Mouse (Mus musculus) frontal cortex, postnatal 36 days (tissue): ENCODE measurements around the gene Qser1.

Experiments used
- DNase-seq, 2 experiments: peaks; one replicate each; pipeline ENCODE4 v3.0.0; 2022; ENCODE audit warnings: low spot score in 2 of 2

Qser1 gene

DNA sequence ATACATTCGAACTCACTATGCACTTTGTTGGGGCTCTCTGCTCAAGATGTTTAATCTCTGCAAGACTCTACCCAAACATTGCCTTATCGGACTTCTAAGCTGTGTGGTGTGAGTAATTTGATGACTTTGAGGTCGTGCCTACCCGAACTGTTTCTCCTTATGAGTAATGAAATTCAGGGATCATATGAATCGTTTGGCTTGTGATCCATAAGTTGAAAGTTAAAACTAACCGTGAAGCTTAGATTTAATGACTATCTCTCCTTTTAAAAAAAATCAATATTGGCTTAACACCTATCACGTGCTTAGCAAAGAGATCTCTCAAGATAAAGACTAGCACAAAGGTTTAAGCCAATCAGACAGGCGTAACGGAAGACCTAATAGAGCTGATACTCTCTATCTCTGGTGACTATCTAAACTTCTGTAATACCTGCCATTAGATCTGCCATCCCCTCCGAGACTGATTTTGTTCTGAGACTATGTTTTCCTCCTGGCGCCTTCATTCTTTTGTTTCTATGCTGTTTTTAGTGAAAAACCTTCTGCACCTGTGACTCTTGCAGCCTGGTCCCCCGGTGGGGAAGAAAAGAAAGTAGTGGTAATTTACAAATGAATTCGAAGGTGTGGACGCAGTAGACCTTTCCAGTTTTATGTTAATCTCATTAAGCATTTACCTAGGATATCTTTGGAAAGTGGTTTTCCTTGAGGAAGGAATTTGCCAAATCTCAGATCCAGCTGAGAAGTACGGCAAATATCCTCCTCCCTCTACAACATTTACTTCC, 1.2 kb upstream of the Qser1 start:
- no peak for DNase-seq

DNA sequence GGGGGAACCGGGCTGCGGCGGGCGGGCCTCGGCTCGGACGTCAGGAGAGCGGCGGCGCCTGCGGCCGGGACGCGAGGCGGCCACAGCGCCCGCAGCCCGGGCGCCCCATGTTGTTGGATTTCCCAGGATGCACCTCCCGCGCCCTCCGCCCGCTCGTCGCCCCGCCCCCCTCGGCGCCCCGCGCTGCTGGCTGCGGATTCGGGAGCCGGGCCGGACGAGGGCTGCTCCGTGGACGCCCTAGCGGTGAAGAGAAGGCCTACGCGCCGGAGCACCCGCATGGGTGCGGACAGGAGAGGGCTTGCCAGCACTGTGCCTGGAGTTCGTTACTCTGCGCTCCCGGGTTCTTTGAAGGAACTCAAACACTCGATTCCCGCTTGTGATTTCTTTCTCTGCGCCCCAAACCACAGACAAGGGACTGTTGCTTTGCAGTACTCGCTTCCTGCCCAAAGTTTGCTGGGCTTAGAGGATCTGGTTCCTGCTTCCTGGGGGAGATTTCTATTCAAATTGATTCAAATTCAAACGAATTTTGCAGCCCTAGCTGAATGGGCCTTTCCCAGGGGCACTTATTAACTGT, 393 bp upstream of the Qser1 start:
- DNase-seq: peak; percentile 86 to 89

DNA sequence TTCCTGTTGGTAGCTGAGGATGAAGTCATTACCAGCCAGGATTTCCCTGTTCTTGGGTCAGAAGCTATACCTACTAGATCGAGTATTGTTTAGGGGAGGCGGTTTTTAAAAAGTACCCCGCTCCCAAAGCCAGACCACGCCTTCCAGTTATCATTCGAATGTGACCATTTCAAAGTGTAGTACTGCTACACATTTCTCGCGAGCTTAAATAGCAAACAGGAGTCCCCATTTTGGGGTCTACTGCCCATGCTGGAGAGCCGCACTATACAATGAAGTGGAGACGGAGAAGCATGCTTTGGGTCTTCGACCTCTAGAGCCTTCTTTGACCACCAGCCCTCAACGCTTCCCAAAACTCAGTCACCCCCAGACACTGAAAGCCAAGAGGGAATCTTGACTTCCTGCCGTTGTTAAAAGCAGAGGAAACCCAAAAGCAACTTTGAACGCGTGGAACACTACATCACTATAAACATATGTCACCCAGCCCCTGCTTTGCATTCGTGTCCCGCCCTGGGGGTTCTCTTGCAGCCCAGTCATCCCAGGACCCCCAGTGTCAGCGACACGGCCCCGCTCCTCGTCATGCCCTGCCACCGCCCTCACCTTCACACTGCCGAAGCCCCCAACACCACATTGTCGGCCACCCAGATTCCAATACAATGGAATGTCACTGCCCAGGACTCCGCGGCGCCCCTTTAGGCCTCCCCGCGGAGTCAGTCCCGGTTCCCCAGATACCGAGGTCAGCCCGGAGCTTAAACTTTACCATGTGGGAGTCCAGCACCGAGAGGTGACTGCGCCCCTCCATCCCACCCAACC, 794 bp downstream of the Qser1 start:
- peak; percentile 20 to 35 for DNase-seq

DNA sequence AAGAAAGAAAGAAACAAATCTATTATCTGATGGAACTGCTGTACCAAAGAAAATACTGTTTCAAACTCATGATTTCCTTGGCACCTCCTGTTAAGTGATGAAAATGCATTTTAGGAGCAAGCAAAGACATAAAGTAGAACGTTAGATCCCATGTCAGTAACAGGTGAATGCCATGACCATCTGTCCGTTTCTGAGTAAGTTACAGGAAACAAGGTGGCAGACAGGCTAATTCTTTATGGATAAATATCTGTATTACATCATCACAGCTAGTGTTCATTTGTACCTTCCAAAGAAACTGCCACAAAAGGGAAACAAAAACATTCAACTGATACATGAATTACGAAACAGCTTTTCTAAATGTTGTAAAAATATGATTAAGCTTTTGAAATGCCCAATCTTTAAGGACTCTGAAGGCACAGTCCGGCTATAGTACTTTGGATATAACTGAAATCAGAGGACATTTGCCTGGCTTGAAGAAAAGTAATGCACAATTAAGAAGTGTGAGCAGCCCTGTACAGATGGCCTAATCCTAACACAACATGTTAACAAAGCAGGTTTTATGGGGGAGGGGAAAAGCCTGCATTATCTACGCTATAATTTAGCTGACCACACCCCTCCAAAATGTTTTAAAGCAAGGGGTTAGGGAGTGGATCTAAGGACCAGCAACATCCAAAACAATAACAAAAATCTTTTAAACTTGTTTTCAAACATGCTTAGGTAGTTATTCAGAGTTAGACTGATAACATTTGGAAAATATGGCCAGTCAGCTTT, 2.2 kb downstream of the Qser1 start:
- no peak for DNase-seq

DNA sequence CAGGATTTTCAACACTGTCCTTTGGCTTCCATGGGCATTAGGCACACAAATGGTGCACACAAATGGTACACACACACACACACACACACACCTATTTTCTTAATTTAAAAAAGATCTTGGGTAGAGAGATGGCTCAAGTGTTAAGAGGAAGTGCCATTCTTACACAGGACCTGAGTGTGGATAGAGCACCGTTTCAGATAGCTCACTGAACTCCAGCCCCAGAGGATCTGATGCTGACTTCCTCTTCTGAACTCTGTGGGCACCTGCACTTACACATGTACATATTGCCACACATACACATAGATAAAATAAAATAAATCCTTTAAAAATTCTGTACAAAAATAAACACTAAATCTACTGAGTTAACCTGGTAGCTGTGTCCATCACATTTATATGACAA, 11.1 kb downstream of the Qser1 start:
- no peak for DNase-seq

DNA sequence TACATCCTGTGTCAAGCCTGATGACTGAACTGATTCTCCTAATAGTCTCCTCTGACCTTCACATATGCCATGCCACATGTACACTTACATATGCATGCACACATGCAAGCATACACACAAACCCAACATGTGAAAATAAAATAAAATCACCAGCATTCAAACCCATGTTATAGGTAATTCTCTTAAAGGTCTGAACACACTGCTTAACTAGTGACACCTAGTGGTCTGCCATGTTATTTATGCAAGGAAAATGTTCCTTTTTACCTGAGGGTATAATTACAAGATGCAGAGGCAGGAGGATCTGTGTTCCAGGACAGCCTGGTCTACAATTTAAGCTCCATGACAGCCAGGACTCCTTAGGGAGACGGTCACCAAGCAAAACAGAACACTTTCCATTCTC, 41.8 kb downstream of the Qser1 start:
- peak in 1 of 2 experiments; percentile 26 for DNase-seq

DNA sequence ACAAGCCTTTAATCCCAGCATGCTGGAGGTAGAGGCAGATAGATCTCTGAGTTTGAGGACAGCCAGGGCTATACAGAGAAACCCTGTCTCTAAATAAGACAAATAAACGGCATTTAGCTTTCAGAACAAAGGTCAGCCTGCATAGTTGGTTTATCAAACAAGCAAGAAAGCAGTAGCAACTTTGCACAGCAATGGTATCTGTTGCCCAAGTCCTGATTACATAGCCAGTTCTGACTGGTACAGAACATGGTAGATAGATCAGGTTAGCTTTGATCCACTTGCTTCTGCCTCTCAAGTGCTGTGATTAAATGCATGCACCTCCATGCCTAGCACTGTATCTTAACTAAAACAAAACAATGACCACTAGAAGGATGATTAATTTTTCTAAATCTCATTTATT, 47.9 kb downstream of the Qser1 start:
- no peak for DNase-seq

DNA sequence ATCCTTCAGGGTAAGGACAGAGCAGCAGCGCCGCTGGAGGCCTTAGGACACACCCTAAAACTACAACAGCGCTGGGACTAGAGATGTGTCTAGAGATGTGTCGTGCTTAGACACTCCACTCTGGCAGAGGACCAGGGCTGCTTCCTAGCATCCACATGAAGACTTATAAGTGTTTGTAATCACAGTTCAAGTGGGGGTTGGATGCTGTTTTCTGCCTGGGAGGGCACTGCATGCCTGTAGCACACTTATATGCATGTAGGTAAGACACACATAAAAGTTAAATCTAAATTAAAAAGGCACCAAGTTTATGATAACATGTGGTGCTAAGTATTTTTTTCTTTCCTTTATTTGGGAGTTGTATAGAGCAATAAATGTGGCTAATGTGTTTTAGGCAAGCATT, 52.5 kb downstream of the Qser1 start:
- no peak for DNase-seq

DNA sequence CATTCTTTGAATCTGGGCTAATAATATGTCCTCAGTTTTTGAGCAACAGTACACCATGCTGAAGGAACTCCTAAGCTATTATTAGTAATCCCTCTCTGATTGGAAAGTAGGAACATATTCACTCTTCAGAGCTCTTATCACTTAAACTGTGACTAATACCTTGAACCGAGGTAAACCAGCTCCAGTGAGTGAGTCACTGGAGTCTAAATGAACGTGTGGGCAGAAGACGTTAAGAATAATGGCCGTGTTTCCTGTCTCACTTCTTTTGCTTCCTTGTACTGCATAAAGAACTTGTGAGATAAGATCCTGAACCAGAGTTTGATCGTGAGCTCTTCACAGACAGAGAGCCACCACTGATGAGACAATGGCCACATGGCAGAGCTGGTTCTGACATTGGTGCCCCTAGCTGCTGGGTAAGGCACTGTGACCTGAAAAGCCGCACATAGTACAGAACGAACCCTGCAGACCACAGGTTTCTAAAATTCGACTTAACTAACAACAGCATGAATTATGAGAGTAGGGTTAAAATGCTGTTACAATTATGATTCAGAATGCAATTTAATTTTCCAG, 53.3 kb downstream of the Qser1 start:
- DNase-seq: no peak

DNA sequence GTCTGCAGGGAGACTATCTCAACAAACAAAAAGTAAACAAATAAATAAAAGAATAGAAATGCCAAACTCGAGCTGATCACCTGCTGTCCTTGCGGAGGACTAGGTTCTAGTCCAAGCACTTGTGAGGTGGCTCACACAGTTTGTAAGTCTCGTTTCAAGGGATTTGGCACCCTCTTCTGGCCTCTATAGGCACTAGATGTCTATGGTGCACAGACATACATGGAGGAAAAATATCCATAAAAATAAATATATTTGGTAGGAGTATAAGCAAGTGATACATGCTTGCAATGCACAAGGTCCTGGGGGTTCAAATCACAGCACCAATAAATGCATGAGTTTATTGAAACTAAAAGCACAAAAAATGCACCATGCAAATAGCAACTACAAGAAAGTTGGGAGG, 65.9 kb downstream of the Qser1 start:
- DNase-seq: no peak

DNA sequence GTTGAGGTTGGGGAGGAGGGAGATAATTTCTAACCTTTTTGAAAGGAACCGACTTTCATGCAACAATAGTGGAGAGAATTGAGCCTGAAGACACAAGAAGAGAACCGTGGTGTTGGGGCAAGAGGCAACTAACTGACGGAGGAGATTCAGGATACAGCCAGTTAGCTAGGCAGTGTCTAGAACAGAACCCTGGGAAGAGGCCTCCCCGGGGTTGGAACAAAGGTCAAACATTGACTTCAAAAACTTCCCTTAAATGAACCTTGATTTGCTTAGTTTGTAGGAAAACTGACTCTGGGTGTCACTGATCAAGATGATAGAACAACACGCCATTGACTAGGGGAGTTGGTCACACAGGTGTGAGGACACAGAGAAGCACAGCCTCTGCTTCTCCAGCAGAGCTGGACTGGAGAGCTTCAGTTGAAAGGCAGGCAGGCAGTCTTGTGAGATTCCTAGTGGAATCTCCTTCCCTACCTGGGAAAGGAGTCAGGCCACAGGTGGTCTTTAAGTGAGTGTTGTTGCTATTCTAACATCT, 67.8 kb downstream of the Qser1 start:
- DNase-seq: no peak

DNA sequence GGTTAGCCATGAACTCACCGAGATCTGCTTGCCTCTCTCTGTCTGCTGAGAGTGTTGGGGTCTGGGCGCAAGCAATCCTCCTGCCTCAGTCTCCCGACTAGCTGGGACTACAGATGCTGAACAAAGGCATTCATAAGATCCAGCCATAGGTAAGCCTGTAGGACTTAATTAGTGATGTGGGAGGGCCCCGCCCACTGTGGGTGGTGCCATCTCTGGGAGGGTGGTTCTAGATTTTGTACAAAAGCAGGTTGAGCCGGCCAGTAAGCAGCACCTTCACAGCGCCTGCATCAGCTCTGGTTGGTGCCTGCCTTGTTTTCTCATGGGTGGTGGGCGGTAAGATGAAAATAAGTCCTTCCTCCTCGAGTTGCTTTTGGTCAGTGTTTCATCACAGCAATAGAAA, 70.3 kb downstream of the Qser1 start:
- DNase-seq: no peak

DNA sequence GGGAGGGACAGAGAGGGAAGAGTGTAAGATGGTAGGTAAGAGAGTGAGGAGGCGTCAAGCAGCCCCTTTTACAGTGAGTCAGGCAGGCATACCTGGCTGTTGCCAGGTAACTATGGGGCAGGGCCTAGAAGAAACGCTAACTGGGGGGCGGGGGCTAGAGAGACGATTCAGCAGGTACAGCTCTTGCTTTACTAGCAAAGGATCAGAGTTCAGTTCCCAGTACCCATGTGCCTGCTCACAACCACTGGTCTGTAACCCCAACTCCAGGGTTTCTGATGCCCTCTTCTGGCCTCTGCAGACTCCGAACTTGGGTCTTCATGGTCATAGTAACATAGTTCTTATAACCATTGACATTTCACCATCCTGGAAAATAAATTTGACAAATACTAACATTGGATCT, 72.6 kb downstream of the Qser1 start:
- DNase-seq: no peak

DNA sequence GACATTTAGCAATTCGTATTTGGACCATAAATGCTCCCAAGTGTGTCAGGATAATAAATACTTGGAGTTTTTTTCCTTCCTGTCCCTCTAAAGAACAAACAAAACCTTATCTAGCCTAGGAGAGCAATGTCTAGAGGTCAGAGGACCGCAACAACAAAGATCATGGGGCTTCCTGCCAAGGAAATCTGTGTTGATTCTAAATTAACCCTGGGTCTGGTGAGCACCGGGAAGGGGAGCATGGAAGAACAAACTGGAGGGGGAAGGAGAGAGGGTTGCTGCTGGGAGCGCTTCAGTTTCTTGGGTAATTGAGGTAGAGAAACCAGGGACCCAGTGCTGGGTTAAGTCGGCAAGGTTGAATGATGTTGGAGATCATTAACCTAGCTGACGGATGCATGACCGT, 73.4 kb downstream of the Qser1 start:
- no peak for DNase-seq

DNA sequence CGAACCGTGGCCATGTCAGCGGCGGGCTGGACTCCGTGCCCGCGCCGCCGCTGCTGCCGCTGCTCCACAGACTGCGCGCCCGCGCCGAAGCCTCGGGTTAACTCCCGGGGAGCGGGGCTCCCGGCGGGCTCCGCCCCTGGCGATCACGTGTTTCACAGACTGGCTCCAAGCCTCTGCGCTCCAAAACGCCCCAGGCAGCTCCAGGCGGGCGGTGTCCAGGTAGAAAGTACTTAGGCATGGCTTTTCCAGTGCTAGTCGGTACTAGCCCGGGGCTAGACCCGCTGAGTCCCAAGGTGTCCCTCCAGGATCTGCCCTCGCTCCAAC, 73.9 kb downstream of the Qser1 start, which contains the start of gene Depdc7:
Gene Depdc7 (minus strand): TSS at position 138 of the 324 bp plus-strand sequence.
- peak; percentile 78 to 81 for DNase-seq

DNA sequence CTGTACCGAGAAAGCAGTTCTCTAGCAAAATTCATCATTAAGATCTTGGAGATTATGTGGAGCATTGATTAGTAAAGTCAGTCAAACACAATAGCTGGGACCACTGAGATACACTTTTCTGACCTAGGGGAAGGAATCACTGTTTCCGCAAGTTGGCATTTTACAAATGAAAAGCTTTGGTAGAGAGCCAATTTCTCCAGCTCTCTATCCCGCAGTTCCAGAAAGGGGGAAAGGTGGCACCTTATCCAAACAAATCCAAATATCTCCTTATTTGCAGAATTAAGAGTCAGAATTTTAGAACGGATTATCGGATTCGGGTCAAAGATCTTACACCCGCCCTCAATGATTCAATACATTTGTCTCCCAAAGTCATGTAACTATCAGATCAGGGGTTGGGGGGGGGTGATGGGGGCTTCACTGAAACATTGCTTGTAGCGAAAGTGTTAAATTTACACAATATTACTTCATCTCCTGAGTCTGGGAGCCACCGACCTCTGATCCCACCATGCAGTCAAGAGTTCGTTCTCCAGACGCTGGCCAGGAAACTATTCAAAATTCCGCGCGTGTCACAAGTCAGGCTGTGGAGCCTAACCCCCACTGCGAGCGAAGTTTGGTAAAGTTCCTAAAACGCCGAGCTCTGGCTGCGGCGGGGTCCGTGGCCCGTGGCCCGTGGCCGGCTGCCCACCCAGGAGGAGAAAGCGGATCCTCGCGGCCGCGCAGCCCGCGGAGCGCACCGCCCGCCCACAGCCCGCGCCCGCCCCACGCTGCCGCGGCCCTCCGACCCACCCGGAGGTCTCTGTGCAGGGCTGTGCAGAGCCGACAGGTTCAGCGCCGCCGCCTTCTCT, 74.4 kb downstream of the Qser1 start:
- DNase-seq: no peak

DNA sequence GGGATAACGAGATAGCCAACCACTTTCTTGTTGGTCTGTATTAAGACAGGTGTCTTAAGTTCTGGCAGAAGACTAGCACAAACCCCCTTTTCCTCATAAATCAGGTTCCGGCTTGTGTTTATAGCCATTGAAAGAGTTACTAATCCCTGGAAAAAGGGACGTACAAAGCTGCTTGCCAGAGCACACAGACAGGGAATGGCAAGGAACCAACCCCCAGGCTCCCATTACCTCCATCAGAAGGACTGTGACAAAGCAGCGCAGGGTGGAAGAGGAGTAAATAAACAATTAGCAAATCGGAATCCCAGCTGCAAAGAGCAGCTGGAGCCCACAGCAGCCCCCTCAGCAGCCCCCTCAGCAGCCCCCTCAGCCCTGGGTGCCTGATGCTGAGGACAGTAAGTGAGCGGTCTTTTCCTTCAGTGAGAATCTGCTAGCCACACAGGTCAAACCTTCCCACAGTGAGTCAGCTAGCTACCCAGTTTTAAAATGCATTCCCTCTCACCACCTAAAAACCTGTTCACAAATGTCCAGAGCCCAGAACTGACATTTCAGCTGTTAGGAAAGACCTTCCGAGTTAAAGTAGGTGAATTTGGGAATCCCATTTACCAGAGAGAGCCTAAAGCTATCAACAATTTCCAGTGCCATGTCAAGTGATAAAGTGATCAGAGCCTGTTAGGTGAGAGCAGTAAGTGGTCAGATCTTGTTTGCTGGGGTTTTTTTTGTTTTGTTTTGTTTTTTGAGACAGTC, 75.4 kb downstream of the Qser1 start:
- no peak for DNase-seq

DNA sequence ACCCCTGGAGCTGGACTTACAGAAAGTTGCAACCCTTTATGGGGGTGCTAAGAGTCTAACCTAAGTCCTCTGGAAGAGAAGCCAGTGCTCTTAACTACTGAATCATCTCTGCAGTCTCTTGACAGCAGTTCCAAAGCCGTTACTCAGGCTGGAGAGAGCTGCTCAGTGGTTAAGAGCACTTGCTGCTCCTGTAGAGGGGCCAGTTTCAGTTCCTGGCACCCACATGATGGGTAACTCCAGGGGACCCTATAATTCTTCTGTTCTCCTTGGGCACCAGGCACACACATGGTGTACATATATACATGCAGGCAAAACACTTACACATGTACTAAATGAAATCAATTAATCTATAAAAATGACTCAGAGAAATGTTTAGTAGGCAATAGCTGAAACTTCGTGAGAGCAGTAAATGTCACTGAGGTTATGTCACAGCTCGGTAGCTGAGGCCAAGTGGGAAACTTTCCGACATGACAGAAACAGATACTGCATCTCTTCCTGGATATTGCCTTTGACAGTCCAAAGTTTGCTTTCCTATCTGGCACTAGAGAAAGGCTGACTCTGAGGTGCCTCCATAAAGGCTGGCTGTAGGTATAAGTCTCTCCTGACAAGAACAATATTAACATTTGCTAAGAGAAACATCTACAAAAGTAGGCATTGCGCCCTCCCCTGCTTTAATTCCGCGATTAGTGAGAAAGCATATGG, 76.2 kb downstream of the Qser1 start:
- no peak for DNase-seq

DNA sequence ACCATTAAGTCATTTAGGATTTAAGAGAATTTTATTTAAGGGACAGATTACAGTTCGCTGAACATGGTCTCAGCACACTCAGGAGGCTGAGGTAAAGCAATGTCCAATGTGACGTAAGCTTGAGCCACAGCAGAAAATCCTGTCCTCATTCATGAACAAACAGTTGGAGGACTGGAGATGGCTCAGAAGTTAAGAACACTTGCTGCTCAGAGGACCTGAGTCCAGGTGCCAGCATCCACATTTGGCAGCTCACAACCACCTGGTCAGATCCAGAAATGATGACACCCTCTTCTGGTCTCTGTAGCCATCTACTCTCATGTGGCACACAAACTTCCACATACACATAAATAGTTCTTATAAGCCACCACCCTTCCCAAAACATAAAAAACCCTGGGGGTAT, 76.9 kb downstream of the Qser1 start:
- no peak for DNase-seq
